Mouse (Mus musculus): ENCODE data around the gene Mslnl.
A peak's percentile ranks its signal among the peaks of the same experiment; 100 is the strongest.

Gene Mslnl

GRCm38 (mm10) chr17:25756378-25757242 is 20.8 kb downstream of the Mslnl start:
- no peak for DNase-seq (ENCODE audit: low read depth, low spot score)
- no peaks in the 10 kb centered on the region for H3K36me3 ChIP-seq (ENCODE audit: control insufficient read depth, insufficient read depth, low read length, poor library complexity, severe bottlenecking)
- H3K27me3 ChIP-seq (ENCODE audit: control insufficient read depth, insufficient read depth, low read length, poor library complexity, severe bottlenecking), result no peaks in the 10 kb centered on the region

GRCm38 (mm10) chr17:25757691-25758090 is 21.8 kb downstream of the Mslnl start:
- DNase-seq (ENCODE audit: low read depth, low spot score), result no peak
- Histone ChIP-seq H3K27me3 (ENCODE audit: control insufficient read depth, insufficient read depth, low read length, poor library complexity, severe bottlenecking) (no peaks in the 10 kb centered on the region), H3K36me3 (ENCODE audit: control insufficient read depth, insufficient read depth, low read length, poor library complexity, severe bottlenecking) (no peaks in the 10 kb centered on the region)

GRCm38 (mm10) chr17:25760148-25760547 is 24.3 kb downstream of the Mslnl start:
- no peaks in the 10 kb centered on the region for H3K27me3 ChIP-seq (ENCODE audit: control insufficient read depth, insufficient read depth, low read length, poor library complexity, severe bottlenecking)
- H3K36me3 ChIP-seq (ENCODE audit: control insufficient read depth, insufficient read depth, low read length, poor library complexity, severe bottlenecking), result no peaks in the 10 kb centered on the region
- DNase-seq (ENCODE audit: low read depth, low spot score), result no peak

- no peak for DNase-seq (ENCODE audit: low read depth, low spot score)
- Histone ChIP-seq H3K36me3 (ENCODE audit: control insufficient read depth, insufficient read depth, low read length, poor library complexity, severe bottlenecking) (no peaks in the 10 kb centered on the region), H3K27me3 (ENCODE audit: control insufficient read depth, insufficient read depth, low read length, poor library complexity, severe bottlenecking) (no peaks in the 10 kb centered on the region)
Measured at GRCm38 (mm10) chr17:25761561-25761970, 25.7 kb downstream of the Mslnl start.

- no peaks in the 10 kb centered on the region for H3K27me3 ChIP-seq (ENCODE audit: control insufficient read depth, insufficient read depth, low read length, poor library complexity, severe bottlenecking)
- H3K36me3 ChIP-seq (ENCODE audit: control insufficient read depth, insufficient read depth, low read length, poor library complexity, severe bottlenecking), result no peaks in the 10 kb centered on the region
- no peak for DNase-seq (ENCODE audit: low read depth, low spot score)
Measured at GRCm38 (mm10) chr17:25762591-25762990, 26.7 kb downstream of the Mslnl start.

GRCm38 (mm10) chr17:25765886-25766285 is 30.0 kb downstream of the Mslnl start:
- H3K27me3 ChIP-seq (ENCODE audit: control insufficient read depth, insufficient read depth, low read length, poor library complexity, severe bottlenecking), result no peaks in the 10 kb centered on the region
- no peak for DNase-seq (ENCODE audit: low read depth, low spot score)
- no peaks in the 10 kb centered on the region for H3K36me3 ChIP-seq (ENCODE audit: control insufficient read depth, insufficient read depth, low read length, poor library complexity, severe bottlenecking)

- no peak for DNase-seq (ENCODE audit: low read depth, low spot score)
- H3K27me3 ChIP-seq (ENCODE audit: control insufficient read depth, insufficient read depth, low read length, poor library complexity, severe bottlenecking), result no peaks in the 10 kb centered on the region
Measured at GRCm38 (mm10) chr17:25769331-25769730, 33.5 kb downstream of the Mslnl start.

GRCm38 (mm10) chr17:25773549-25774120 is 37.8 kb downstream of the Mslnl start, which contains the start of gene Narfl:
Gene Narfl (plus strand): TSS chr17:25773776.
- no peaks in the 10 kb centered on the region; the same call in 1 of the 2 replicates for H3K27me3 ChIP-seq (ENCODE audit: control insufficient read depth, insufficient read depth, low read length, poor library complexity, severe bottlenecking)
- DNase-seq (ENCODE audit: low read depth, low spot score), result peak; percentile 99
- H3K36me3 ChIP-seq (ENCODE audit: control insufficient read depth, insufficient read depth, low read length, poor library complexity, severe bottlenecking), result peaks cover 3% of the 10 kb centered on the region

More at GRCm38 (mm10) chr17:25769331-25769730, 33.5 kb downstream of the Mslnl start:
- H3K36me3 ChIP-seq (ENCODE audit: control insufficient read depth, insufficient read depth, low read length, poor library complexity, severe bottlenecking), result no peaks in the 10 kb centered on the region

GRCm38 (mm10) chr17:25775318-25776062 is 39.6 kb downstream of the Mslnl start:
- H3K36me3 ChIP-seq (ENCODE audit: control insufficient read depth, insufficient read depth, low read length, poor library complexity, severe bottlenecking), result peaks cover 8% of the 10 kb centered on the region
- no peaks in the 10 kb centered on the region; the same call in 1 of the 2 replicates for H3K27me3 ChIP-seq (ENCODE audit: control insufficient read depth, insufficient read depth, low read length, poor library complexity, severe bottlenecking)
- DNase-seq (ENCODE audit: low read depth, low spot score), result no peak

- no peaks in the 10 kb centered on the region; the same call in 1 of the 2 replicates for H3K27me3 ChIP-seq (ENCODE audit: control insufficient read depth, insufficient read depth, low read length, poor library complexity, severe bottlenecking)
- DNase-seq (ENCODE audit: low read depth, low spot score), result no peak
Measured at GRCm38 (mm10) chr17:25777948-25778347, 42.1 kb downstream of the Mslnl start.

GRCm38 (mm10) chr17:25781339-25781738 is 45.5 kb downstream of the Mslnl start:
- DNase-seq (ENCODE audit: low read depth, low spot score), result no peak
- H3K36me3 ChIP-seq (ENCODE audit: control insufficient read depth, insufficient read depth, low read length, poor library complexity, severe bottlenecking), result peaks cover 13% of the 10 kb centered on the region
- H3K27me3 ChIP-seq (ENCODE audit: control insufficient read depth, insufficient read depth, low read length, poor library complexity, severe bottlenecking), result no peaks in the 10 kb centered on the region

More at GRCm38 (mm10) chr17:25777948-25778347, 42.1 kb downstream of the Mslnl start:
- H3K36me3 ChIP-seq (ENCODE audit: control insufficient read depth, insufficient read depth, low read length, poor library complexity, severe bottlenecking), result peaks cover 13% of the 10 kb centered on the region

GRCm38 (mm10) chr17:25783086-25783485 is 47.2 kb downstream of the Mslnl start:
- H3K27me3 ChIP-seq (ENCODE audit: control insufficient read depth, insufficient read depth, low read length, poor library complexity, severe bottlenecking), result no peaks in the 10 kb centered on the region
- no peak for DNase-seq (ENCODE audit: low read depth, low spot score)
- peaks cover 10% of the 10 kb centered on the region for H3K36me3 ChIP-seq (ENCODE audit: control insufficient read depth, insufficient read depth, low read length, poor library complexity, severe bottlenecking)

GRCm38 (mm10) chr17:25783861-25784574 is 48.2 kb downstream of the Mslnl start:
- no peak for DNase-seq (ENCODE audit: low read depth, low spot score)
- Histone ChIP-seq H3K36me3 (ENCODE audit: control insufficient read depth, insufficient read depth, low read length, poor library complexity, severe bottlenecking) (peaks cover 10% of the 10 kb centered on the region), H3K27me3 (ENCODE audit: control insufficient read depth, insufficient read depth, low read length, poor library complexity, severe bottlenecking) (no peaks in the 10 kb centered on the region)

GRCm38 (mm10) chr17:25785281-25785745 is 49.5 kb downstream of the Mslnl start, which contains the start of gene Haghl:
Gene Haghl (minus strand): TSS chr17:25785673.
- H3K36me3 ChIP-seq (ENCODE audit: control insufficient read depth, insufficient read depth, low read length, poor library complexity, severe bottlenecking), result peaks cover 9% of the 10 kb centered on the region
- DNase-seq (ENCODE audit: low read depth, low spot score), result peak; percentile 98
- H3K27me3 ChIP-seq (ENCODE audit: control insufficient read depth, insufficient read depth, low read length, poor library complexity, severe bottlenecking), result no peaks in the 10 kb centered on the region

Data from splenic B cell, adult 2 months (primary cell).